Mouse (Mus musculus) kidney, postnatal 25 days (tissue): ENCODE measurements around the gene Gm14548.
"Not testable (repeated sequence)": the region's sequence is repeated elsewhere in the genome, so short reads cannot be mapped to it uniquely, and the experiment has no call there.

Experiments
- DNase-seq, 2 experiments: peaks; one replicate each; pipeline ENCODE4 v3.0.0; 2021; ENCODE audit warnings: mixed read lengths in 2 of 2

The Gm14548 gene

GRCm38 (mm10) chr7:3898036-3898590 is at the start of gene Gm14548:
TSS of gene Gm14548 (minus strand) at chr7:3898120.
- DNase-seq, result peak in 1 of 2 experiments; percentile 34

- DNase-seq, result no peak
These were observed 48.2 kb upstream of the Gm14548 start for GRCm38 (mm10) chr7:3946117-3946516.

GRCm38 (mm10) chr7:3940915-3941314 is 43.0 kb upstream of the Gm14548 start:
- no peak for DNase-seq

GRCm38 (mm10) chr7:3939866-3940525 is 42.1 kb upstream of the Gm14548 start:
- no peak for DNase-seq

- not testable (repeated sequence) for DNase-seq
These were observed 37.6 kb upstream of the Gm14548 start for GRCm38 (mm10) chr7:3935473-3935872.

- DNase-seq, result not testable (repeated sequence)
These were observed 17.5 kb upstream of the Gm14548 start, which contains the start of gene Lilra6 for GRCm38 (mm10) chr7:3915387-3915786. TSS of gene Lilra6 (minus strand) at chr7:3915503.

GRCm38 (mm10) chr7:3903704-3904103 is 5.8 kb upstream of the Gm14548 start:
- no peak for DNase-seq

GRCm38 (mm10) chr7:3875032-3875431 is 22.9 kb downstream of the Gm14548 start:
- not testable (repeated sequence) for DNase-seq

- not testable (repeated sequence) for DNase-seq
These were observed 53.0 kb downstream of the Gm14548 start, which contains the start of gene Pira2 for GRCm38 (mm10) chr7:3844951-3845350. TSS of gene Pira2 (minus strand) at chr7:3845051.

GRCm38 (mm10) chr7:3837854-3838253 is 60.1 kb downstream of the Gm14548 start:
- not testable (repeated sequence) for DNase-seq
